Mouse (Mus musculus): ENCODE results near the gene Pmpca.
A peak's percentile ranks its signal among the peaks of the same experiment; 100 is the strongest.

Gene Pmpca

DNA sequence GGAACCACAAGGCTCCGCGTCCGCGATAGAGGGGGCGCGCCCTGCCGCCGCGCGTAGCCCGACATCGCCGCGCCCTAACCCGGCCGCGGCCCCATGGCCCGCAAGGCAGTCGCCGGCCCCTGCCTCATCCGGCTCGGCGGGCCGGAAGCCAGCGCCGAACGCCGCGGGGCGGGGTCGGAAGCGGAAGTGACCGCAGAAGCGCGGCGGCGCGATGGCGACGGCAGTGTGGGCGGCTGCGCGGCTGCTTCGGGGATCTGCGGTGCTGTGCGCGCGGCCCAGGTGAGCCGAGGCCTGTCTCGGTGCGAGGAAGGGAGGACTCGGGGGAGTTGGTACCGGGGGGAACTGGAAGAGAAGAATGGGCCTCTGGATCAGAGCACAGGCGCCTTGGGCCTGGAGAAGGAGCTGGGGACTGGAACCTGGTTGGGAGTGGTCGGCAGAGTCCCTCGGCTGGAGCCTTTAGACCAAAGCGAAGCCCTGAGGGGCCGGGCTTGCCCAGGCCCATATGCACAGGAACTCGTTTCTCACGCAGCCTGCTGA lies at the start of gene Pmpca, which contains the start of gene Entr1:
TSS of gene Pmpca (plus strand) at position 186 of the 537 bp plus-strand sequence.
TSS of gene Entr1 (minus strand) at position 163 of the 537 bp plus-strand sequence.
- peak; percentile 70 to 88 for DNase-seq (ENCODE audit: low spot score in 2 of 2)

DNA sequence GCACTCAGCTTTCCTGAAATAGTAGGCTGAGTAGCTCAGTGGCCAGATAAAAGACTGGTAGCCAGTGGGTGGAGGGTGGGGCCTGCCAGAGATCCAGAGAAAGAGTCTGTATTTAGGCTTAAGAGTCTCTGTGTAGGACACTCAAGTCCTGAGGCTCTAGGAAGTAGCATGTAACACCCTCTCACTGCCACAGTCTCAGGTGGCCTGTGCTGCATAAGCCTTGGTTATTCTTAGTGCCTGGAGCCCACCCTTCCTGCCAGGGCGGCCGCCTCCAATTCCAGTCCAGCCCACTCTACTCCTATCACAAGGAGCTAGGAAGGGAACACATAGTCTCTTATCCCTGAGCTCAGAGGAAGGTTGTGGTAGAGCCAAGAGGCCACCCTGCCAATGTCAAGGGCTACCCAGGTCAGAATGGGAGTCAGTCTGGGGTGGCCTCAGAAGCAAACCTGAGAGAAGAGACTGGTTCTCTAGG lies 47.6 kb upstream of the Pmpca start:
- no peak for DNase-seq (ENCODE audit: low spot score in 2 of 2)

- DNase-seq (ENCODE audit: low spot score in 2 of 2), result no peak
These were observed 47.1 kb upstream of the Pmpca start for GRCm38 (mm10) chr2:26342044-26342443.

DNA sequence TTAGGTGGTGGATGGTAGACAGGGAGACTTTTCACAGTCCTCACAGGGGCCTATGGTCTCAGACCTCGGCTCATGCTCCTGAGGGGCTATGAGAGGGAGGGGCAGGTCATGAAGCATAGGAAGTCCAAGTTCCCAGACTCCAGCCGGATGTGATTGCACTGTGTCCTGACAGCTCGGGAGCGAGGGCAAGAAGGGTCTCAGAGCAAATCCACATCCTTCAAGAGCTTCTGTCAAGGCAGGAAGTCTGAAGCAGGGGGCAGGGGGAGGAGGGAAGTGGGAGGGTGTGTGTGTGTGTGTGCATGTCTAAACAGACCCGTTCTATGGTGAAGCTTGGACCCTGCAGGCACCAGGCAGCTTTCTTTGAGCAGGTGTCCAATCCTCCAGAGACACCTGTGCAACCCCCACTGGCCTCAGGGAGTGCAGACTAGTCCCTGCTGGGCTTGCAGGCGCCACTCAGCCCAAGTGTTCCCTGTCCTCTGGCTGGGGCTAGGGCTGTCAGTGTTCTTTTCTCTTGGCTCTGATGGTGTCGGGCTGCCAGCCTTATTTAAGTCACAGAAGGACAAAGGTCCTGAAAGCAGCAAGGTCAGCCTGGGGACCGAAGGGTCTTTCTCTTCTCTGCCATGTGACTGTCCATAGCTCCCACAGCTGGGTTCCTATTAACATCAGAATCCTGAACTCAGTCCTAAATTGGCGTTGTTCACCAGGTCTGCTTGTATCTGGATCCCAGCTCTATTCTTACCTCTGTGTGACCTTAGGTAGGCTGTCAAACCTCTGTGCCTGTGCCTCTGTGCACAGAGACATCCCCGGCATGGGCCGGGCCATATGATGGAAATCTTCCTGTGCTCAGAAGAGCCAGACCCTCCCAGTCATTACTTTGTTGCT lies 46.3 kb upstream of the Pmpca start:
- DNase-seq (ENCODE audit: low spot score in 2 of 2), result no peak

GRCm38 (mm10) chr2:26348241-26348640 lies 40.9 kb upstream of the Pmpca start:
- DNase-seq (ENCODE audit: low spot score in 2 of 2), result no peak

DNA sequence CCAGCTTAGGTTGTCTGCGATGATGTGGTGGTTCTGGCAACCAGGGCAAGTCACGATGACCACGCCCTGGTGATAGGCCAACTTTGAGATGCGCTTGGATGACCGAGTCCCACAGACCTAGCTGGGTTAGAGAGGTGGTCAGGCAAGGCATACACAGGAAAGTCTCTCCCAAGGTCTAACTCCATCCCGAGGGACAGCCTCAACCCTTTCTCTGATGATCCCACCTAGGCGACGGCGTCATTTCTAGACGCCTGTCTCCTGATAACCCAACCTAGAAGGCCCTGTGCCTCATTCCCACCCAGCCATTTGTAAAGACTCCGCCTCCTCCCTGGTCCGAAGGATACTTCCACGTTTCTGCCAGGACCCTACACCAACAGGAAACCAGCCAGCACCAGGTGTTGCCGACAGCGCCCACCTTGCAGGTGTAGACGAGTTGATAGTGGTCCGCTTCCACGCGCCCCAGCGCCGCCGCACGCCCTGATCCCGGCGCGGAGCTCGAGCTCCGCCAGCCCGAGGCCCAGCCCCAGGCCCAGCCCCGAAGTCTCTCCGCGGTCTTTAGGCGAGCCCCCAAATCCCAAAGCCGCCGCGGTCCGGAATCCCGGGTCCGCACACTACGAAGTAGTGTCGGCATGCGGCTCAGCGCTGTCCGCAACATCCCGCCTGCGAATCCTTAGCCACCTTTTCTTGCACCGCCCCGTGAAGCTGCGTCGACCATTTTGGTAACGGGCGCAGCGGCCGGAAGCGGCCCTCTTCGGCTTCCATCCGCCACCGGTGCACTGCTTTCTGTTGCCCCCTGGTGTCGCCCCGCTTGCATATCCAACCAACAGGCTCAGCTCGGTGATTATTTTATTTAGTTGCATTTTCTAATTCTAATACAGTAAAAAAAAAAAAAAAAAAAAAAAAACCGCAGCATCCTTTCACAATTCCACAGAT lies 37.5 kb upstream of the Pmpca start, which contains the start of gene Dnlz:
TSS of gene Dnlz (minus strand) at position 753 of the 933 bp plus-strand sequence.
- DNase-seq (ENCODE audit: low spot score in 2 of 2), result peak; percentile 93 to 96

GRCm38 (mm10) chr2:26352291-26352910 lies 36.7 kb upstream of the Pmpca start:
- peak in 1 of 2 experiments; percentile 49 for DNase-seq (ENCODE audit: low spot score in 2 of 2)

- DNase-seq (ENCODE audit: low spot score in 2 of 2), result no peak
These were observed 35.8 kb upstream of the Pmpca start for GRCm38 (mm10) chr2:26353066-26353980.

DNA sequence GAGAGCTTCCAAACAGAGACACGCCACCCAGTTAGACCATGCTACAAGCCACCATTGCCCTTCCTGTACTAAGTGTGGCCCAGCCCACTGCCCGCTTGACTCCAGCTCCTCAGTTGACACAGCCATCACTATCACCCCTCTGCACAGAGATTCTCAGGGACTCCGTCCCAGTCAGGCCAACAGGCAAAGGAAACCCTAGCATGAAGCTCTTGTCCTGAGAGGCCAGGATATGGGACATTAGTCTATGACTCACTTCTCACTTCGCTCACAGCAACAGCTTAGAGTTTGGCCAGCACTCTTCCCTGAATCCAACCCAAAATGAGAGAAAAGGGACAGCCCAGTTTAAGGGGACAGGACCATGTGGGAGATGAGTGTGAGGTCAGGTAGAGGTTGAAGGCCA lies 34.7 kb upstream of the Pmpca start:
- DNase-seq (ENCODE audit: low spot score in 2 of 2), result no peak

DNA sequence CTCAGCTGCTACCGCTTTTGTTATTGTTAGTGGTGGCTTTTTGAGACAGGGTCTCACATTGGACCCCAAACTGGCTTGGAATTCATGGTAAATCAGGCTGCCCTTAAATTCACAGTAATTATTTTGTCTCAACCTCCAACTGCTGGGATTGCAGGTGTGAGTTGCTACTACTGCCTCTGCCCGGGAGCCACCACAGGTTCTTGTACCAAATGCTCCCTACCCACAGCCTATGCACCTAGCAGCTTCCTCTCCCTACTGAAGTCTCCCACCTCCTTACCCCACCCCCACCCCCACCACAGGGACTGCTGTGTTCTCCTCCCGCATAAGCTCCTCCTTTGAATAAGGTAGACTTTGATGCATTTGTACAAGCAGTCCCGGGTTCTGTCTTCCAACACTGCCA lies 32.9 kb upstream of the Pmpca start:
- no peak for DNase-seq (ENCODE audit: low spot score in 2 of 2)

GRCm38 (mm10) chr2:26356678-26357077 lies 32.5 kb upstream of the Pmpca start:
- no peak for DNase-seq (ENCODE audit: low spot score in 2 of 2)

DNA sequence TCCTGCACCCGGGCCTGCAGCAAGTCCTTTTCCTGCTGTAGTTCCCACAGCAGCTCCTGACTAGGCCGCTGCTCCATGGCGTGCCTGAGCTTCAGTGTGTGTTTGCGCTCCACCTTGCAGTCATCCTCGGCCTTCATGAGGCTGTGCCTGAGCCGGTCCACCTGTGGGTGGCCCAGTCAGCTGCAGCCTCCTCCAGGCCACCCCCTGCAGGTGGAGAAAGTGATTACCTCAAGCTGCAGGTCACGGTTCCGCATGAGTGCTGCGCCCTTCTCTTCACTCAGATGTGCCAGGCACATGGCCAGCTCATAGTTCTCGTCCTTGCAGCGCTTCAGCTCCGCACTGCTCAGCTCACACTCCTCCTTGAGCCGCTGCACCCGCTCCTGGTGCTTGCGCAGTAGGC lies 31.7 kb upstream of the Pmpca start:
- no peak for DNase-seq (ENCODE audit: low spot score in 2 of 2)

GRCm38 (mm10) chr2:26358667-26359320 lies 30.3 kb upstream of the Pmpca start:
- no peak for DNase-seq (ENCODE audit: low spot score in 2 of 2)

DNA sequence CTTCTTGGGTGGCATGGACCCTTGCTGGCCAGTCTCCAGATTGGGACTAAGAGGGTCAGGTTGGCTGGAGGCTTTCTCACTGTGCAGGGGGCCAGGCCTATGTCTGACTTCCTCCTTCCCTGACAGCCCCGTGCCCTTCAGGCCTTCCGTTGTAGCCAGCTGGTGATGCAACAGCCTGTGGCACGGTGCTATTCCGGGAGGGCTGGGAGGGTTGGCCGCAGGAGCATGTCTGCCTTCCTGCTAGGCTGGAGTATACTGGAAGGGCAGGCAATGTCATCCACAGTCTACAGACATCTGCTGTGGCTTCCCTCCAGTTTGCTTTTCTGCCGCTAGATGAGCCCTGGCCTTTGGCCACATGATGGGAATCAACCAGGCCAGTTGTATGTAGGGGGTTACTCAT lies 29.2 kb upstream of the Pmpca start:
- peak in 1 of 2 experiments; percentile 38 for DNase-seq (ENCODE audit: low spot score in 2 of 2)

DNA sequence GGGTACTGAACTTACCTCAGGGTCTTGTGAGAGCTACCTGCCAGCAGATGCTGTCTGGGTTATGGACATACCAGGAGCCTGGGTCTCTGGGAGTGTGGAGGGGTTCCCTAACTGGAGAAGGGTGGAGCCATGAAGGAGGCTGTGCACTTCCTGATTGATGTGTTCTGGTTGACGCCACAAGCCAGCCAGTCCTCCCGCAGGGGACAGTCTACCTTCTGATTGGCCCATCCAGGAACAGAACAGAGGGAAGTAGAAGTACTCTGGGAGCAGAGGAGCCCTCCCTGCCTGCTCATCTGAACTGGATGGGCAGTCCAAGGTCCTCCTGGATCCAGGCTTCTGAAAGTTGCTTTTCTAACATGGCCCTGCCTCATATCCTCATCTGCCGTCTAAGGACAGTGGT lies 28.4 kb upstream of the Pmpca start, which contains the start of gene Card9:
TSS of gene Card9 (minus strand) at position 147 of the 400 bp plus-strand sequence.
- DNase-seq (ENCODE audit: low spot score in 2 of 2), result no peak

GRCm38 (mm10) chr2:26362991-26363390 lies 26.1 kb upstream of the Pmpca start:
- DNase-seq (ENCODE audit: low spot score in 2 of 2), result no peak

GRCm38 (mm10) chr2:26363481-26363880 lies 25.7 kb upstream of the Pmpca start:
- no peak for DNase-seq (ENCODE audit: low spot score in 2 of 2)

- peak in 1 of 2 experiments; percentile 61 for DNase-seq (ENCODE audit: low spot score in 2 of 2)
These were observed 24.2 kb upstream of the Pmpca start for GRCm38 (mm10) chr2:26364738-26365465.

DNA sequence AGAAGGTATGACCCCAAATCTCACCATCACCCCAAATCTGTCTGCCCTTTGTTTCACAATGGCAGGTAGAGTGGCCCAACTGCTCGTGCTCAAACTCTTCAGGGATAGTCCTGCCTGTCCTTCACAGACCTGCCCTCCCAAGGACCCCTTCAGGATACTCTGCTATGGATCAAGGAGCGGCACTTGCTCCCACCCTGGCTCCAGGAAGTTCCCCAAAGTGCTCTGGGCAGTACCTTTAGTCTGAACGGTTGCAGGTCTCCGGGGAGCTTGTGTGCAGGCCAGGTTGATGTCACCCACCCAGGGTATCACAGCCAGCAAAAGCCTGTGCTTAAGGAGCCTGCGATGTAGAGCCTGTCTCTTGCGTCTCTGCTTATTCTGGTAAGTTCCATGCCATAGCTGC lies 21.2 kb upstream of the Pmpca start:
- DNase-seq (ENCODE audit: low spot score in 2 of 2), result no peak
